Mouse (Mus musculus): ENCODE data around the gene Golt1a. TPM values are rescaled to one million over a fixed set of nuclear protein-coding genes. Genes with fewer than 3 reads are reported as not detected.

Golt1a gene
- total RNA-seq, 1 experiment: not detected

DNA sequence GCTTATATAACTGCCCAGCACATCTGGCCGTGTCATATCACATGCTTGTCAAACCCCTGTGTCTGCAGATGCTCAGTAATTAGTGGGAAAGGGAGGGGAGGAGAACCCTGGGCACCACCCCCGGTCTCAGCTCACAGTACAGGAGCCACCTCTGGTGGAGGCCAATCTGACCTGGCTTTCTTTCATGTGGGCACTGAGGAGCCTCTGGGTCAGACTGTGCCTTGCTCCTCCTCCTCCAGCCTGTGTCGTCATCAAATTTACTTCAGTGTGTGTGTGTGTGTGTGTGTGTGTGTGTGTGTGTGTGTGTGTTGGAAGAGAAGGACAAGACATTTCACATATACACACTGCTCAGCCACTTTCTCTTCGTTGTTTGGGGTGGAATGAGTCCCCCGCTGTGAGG lies 13.7 kb downstream of the Golt1a start:
- in situ Hi-C loops (cut with MboI; ENCODE audit: low sequenced_read_pairs in 2 of 2, unreplicated experiment in 2 of 2): no loop called here
- no peak overlapping the region for H3K27ac ChIP-seq (ENCODE audit: insufficient read depth, low read depth, low read length, poor library complexity, severe bottlenecking)

GRCm38 (mm10) chr1:133325951-133326350 lies 16.4 kb downstream of the Golt1a start:
- Histone ChIP-seq H3K9ac (ENCODE audit: insufficient read depth, low read depth, low read length, poor library complexity, severe bottlenecking) (no peak overlapping the region), H3K36me3 (ENCODE audit: control insufficient read depth, insufficient read depth, low read length, poor library complexity, severe bottlenecking) (no peaks in the 10 kb centered on the region), H3K9me3 (ENCODE audit: control insufficient read depth, insufficient read depth, low read depth, low read length) (no peaks in the 10 kb centered on the region), H3K4me1 (ENCODE audit: control insufficient read depth in 2 of 2, insufficient read depth in 2 of 2, low read length in 2 of 2, poor library complexity in 1 of 2) (peaks cover 2 to 5% of the 10 kb centered on the region in 2 experiments; a peak in 2 of 4 replicates), H3K27ac (ENCODE audit: insufficient read depth, low read depth, low read length, poor library complexity, severe bottlenecking) (no peak overlapping the region), H3K4me3 (ENCODE audit: insufficient read depth in 1 of 2, low read depth in 1 of 2, low read length in 2 of 2, poor library complexity in 1 of 2, severe bottlenecking in 1 of 2) (no peak overlapping the region)
- DNase-seq (ENCODE audit: low read depth, low spot score): no peak
- in situ Hi-C loops (cut with MboI; ENCODE audit: low sequenced_read_pairs in 2 of 2, unreplicated experiment in 2 of 2): no loop called here
- no peak for TF ChIP-seq ZC3H11A (IDR thresholded peaks at IDR 0.05; ENCODE audit: borderline replicate concordance, low read depth, low read length)

More for the DNA sequence above, 13.7 kb downstream of the Golt1a start:
- DNase-seq (ENCODE audit: low read depth, low spot score): no peak
- Histone ChIP-seq H3K36me3 (ENCODE audit: control insufficient read depth, insufficient read depth, low read length, poor library complexity, severe bottlenecking) (no peaks in the 10 kb centered on the region), H3K4me3 (ENCODE audit: insufficient read depth in 1 of 2, low read depth in 1 of 2, low read length in 2 of 2, poor library complexity in 1 of 2, severe bottlenecking in 1 of 2) (no peak overlapping the region), H3K9ac (ENCODE audit: insufficient read depth, low read depth, low read length, poor library complexity, severe bottlenecking) (no peak overlapping the region), H3K9me3 (ENCODE audit: control insufficient read depth, insufficient read depth, low read depth, low read length) (no peaks in the 10 kb centered on the region), H3K4me1 (ENCODE audit: control insufficient read depth in 2 of 2, insufficient read depth in 2 of 2, low read length in 2 of 2, poor library complexity in 1 of 2) (peaks cover 2 to 5% of the 10 kb centered on the region in 2 experiments; a peak in 2 of 4 replicates)
- TF ChIP-seq CHD2 (IDR thresholded peaks at IDR 0.05; ENCODE audit: low read depth, low read length): no peak
- TF ChIP-seq MAFK (IDR thresholded peaks at IDR 0.05; ENCODE audit: insufficient read depth, low read depth, low read length): no peak
- TF ChIP-seq HCFC1 (IDR thresholded peaks at IDR 0.05; ENCODE audit: borderline replicate concordance, insufficient read depth, low read length): no peak
- no peak for TF ChIP-seq ZC3H11A (IDR thresholded peaks at IDR 0.05; ENCODE audit: borderline replicate concordance, low read depth, low read length)
- no peak for TF ChIP-seq ZNF384 (IDR thresholded peaks at IDR 0.05; ENCODE audit: low read depth, low read length)

GRCm38 (mm10) chr1:133327094-133327493 lies 17.5 kb downstream of the Golt1a start:
- H3K9ac ChIP-seq (ENCODE audit: insufficient read depth, low read depth, low read length, poor library complexity, severe bottlenecking): no peak overlapping the region
- TF ChIP-seq ZNF384 (IDR thresholded peaks at IDR 0.05; ENCODE audit: low read depth, low read length) (no peak), ZC3H11A (IDR thresholded peaks at IDR 0.05; ENCODE audit: borderline replicate concordance, low read depth, low read length) (no peak), HCFC1 (IDR thresholded peaks at IDR 0.05; ENCODE audit: borderline replicate concordance, insufficient read depth, low read length) (no peak), CHD2 (IDR thresholded peaks at IDR 0.05; ENCODE audit: low read depth, low read length) (no peak), MAFK (IDR thresholded peaks at IDR 0.05; ENCODE audit: insufficient read depth, low read depth, low read length) (no peak)
- no peak for DNase-seq (ENCODE audit: low read depth, low spot score)
- in situ Hi-C loops (cut with MboI; ENCODE audit: low sequenced_read_pairs in 2 of 2, unreplicated experiment in 2 of 2): no loop called here
- H3K9me3 ChIP-seq (ENCODE audit: control insufficient read depth, insufficient read depth, low read depth, low read length): no peaks in the 10 kb centered on the region
- H3K4me3 ChIP-seq (ENCODE audit: insufficient read depth in 1 of 2, low read depth in 1 of 2, low read length in 2 of 2, poor library complexity in 1 of 2, severe bottlenecking in 1 of 2): no peak overlapping the region
- H3K27ac ChIP-seq (ENCODE audit: insufficient read depth, low read depth, low read length, poor library complexity, severe bottlenecking): no peak overlapping the region
- H3K36me3 ChIP-seq (ENCODE audit: control insufficient read depth, insufficient read depth, low read length, poor library complexity, severe bottlenecking): no peaks in the 10 kb centered on the region
- peaks cover 2 to 5% of the 10 kb centered on the region in 2 experiments; a peak in 2 of 4 replicates for H3K4me1 ChIP-seq (ENCODE audit: control insufficient read depth in 2 of 2, insufficient read depth in 2 of 2, low read length in 2 of 2, poor library complexity in 1 of 2)

DNA sequence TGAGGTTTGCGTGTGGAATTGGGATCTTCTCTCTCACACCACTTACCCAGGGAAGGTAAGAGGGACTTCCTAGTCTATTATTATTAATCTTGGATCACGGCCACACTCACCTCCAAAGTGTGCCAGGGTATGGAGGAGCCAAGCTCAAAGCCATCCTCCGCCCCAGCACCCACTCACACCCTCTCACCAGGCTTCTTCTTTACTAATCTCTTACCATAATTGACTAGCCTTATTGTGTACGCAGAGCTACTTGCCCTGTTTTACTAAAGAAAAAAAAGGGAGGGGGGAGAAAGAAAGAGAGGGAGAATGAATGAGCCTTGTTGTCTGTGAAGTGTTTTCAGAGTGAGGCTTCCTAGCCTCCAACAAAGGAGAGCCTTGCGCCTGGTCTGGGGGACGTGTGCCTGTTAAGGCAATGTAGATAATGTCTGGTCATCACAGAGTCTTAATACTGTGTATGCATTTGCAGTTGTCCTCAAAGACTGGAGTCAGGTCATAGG lies 18.7 kb downstream of the Golt1a start:
- Histone ChIP-seq H3K36me3 (ENCODE audit: control insufficient read depth, insufficient read depth, low read length, poor library complexity, severe bottlenecking) (no peaks in the 10 kb centered on the region), H3K4me1 (ENCODE audit: control insufficient read depth in 2 of 2, insufficient read depth in 2 of 2, low read length in 2 of 2, poor library complexity in 1 of 2) (peaks cover 2 to 5% of the 10 kb centered on the region in 2 experiments; a peak in 2 of 4 replicates), H3K27ac (ENCODE audit: insufficient read depth, low read depth, low read length, poor library complexity, severe bottlenecking) (no peak overlapping the region), H3K4me3 (ENCODE audit: insufficient read depth in 1 of 2, low read depth in 1 of 2, low read length in 2 of 2, poor library complexity in 1 of 2, severe bottlenecking in 1 of 2) (no peak overlapping the region), H3K9ac (ENCODE audit: insufficient read depth, low read depth, low read length, poor library complexity, severe bottlenecking) (no peak overlapping the region), H3K9me3 (ENCODE audit: control insufficient read depth, insufficient read depth, low read depth, low read length) (no peaks in the 10 kb centered on the region)
- DNase-seq (ENCODE audit: low read depth, low spot score): no peak
- no peak for TF ChIP-seq HCFC1 (IDR thresholded peaks at IDR 0.05; ENCODE audit: borderline replicate concordance, insufficient read depth, low read length)
- TF ChIP-seq CHD2 (IDR thresholded peaks at IDR 0.05; ENCODE audit: low read depth, low read length): no peak
- TF ChIP-seq ZC3H11A (IDR thresholded peaks at IDR 0.05; ENCODE audit: borderline replicate concordance, low read depth, low read length): no peak
- no peak for TF ChIP-seq MAFK (IDR thresholded peaks at IDR 0.05; ENCODE audit: insufficient read depth, low read depth, low read length)
- no peak for TF ChIP-seq ZNF384 (IDR thresholded peaks at IDR 0.05; ENCODE audit: low read depth, low read length)
- in situ Hi-C loops (cut with MboI; ENCODE audit: low sequenced_read_pairs in 2 of 2, unreplicated experiment in 2 of 2): no loop called here

All from ES-E14 (cell line).